Mouse (Mus musculus): ENCODE results near the gene Vps18. TPM values are rescaled to one million over a fixed set of nuclear protein-coding genes. Genes with fewer than 3 reads are reported as not detected.

Vps18 gene
- polyA plus RNA-seq, 1 experiment from 2014 or later, result 18.3 TPM

DNA sequence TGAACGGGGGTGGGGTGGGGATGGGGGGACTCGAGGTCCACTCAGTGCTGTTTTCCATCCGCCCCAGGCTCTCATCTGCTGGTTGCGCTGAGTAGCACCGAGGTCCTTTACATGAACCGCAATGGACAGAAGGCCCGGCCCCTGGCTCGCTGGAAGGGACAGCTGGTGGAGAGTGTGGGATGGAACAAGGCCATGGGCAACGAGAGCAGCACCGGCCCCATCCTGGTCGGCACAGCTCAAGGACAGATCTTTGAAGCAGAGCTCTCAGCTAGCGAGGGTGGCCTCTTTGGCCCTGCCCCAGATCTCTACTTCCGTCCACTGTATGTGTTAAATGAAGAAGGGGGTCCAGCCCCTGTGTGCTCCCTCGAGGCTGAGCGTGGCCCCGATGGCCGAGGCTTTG lies 4.3 kb downstream of the Vps18 start:
- Histone ChIP-seq H3K9ac (no peak overlapping the region), H3K36me3 (peaks cover 71% of the 10 kb centered on the region), H3K4me2 (no peak overlapping the region), H3K27me3 (no peaks in the 10 kb centered on the region), H3K27ac (no peak overlapping the region), H3K9me3 (no peaks in the 10 kb centered on the region), H3K4me1 (peaks cover 9% of the 10 kb centered on the region), H3K4me3 (no peak overlapping the region)
- no peak for ATAC-seq (ENCODE audit: borderline replicate concordance, extremely low read depth, low FRiP score, low TSS enrichment)
- WGBS, result 90% methylated on average over 17 of the region's 17 CpGs

DNA sequence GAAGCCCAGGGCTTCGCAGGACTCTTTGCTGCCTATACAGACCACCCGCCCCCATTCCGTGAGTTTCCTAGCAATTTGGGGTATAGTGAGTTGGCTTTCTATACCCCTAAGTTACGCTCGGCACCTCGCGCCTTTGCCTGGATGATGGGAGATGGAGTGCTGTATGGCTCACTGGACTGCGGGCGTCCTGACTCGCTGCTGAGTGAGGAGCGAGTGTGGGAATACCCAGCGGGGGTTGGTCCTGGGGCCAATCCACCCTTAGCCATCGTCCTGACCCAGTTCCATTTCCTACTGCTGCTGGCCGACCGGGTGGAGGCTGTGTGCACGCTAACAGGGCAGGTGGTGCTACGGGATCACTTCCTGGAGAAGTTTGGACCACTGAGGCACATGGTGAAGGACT lies 4.8 kb downstream of the Vps18 start:
- peaks cover 73% of the 10 kb centered on the region for H3K36me3 ChIP-seq
- no peak overlapping the region for H3K27ac ChIP-seq
- 92% methylated on average over 17 of the region's 17 CpGs for WGBS
- peaks cover 9% of the 10 kb centered on the region for H3K4me1 ChIP-seq
- no peak overlapping the region for H3K9ac ChIP-seq
- ATAC-seq (ENCODE audit: borderline replicate concordance, extremely low read depth, low FRiP score, low TSS enrichment), result no peak
- H3K27me3 ChIP-seq, result no peaks in the 10 kb centered on the region
- H3K9me3 ChIP-seq, result no peaks in the 10 kb centered on the region
- H3K4me2 ChIP-seq, result no peak overlapping the region
- H3K4me3 ChIP-seq, result no peak overlapping the region

DNA sequence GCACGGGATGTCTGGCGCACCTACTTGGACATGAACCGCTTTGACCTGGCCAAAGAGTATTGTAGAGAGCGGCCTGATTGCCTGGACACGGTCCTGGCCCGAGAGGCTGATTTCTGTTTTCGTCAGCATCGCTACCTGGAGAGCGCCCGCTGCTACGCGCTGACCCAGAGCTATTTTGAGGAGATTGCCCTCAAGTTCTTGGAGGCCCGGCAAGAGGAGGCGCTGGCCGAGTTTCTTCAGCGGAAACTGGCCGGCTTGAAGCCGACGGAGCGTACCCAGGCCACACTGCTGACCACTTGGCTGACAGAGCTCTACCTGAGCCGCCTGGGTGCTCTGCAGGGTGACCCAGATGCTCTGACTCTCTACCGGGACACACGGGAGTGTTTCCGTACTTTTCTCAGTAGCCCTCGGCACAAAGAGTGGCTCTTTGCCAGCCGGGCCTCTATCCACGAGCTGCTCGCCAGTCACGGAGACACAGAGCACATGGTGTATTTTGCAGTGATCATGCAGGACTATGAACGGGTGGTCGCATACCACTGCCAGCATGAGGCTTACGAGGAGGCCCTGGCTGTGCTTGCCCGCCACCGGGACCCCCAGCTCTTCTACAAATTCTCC lies 5.3 kb downstream of the Vps18 start:
- 92% methylated on average over 34 of the region's 34 CpGs for WGBS
- H3K27ac ChIP-seq, result no peak overlapping the region
- H3K9ac ChIP-seq, result no peak overlapping the region
- peaks cover 78% of the 10 kb centered on the region for H3K36me3 ChIP-seq
- H3K4me1 ChIP-seq, result peaks cover 10% of the 10 kb centered on the region
- no peaks in the 10 kb centered on the region for H3K9me3 ChIP-seq
- no peak overlapping the region for H3K4me2 ChIP-seq
- no peak overlapping the region for H3K4me3 ChIP-seq
- ATAC-seq (ENCODE audit: borderline replicate concordance, extremely low read depth, low FRiP score, low TSS enrichment), result no peak
- H3K27me3 ChIP-seq, result no peaks in the 10 kb centered on the region

DNA sequence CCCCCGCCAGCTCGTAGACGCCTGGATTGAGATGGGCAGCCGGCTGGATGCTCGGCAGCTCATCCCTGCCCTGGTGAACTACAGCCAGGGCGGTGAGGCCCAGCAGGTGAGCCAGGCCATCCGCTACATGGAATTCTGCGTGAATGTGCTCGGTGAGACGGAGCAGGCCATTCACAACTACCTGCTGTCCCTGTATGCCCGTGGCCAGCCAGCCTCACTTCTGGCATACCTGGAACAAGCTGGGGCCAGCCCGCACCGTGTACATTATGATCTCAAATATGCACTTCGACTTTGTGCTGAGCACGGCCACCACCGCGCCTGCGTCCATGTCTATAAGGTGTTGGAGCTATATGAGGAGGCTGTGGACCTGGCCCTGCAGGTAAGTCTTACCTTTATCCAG lies 5.9 kb downstream of the Vps18 start:
- Histone ChIP-seq H3K9ac (no peak overlapping the region), H3K36me3 (peaks cover 82% of the 10 kb centered on the region), H3K9me3 (no peaks in the 10 kb centered on the region), H3K27ac (no peak overlapping the region), H3K4me2 (no peak overlapping the region), H3K27me3 (no peaks in the 10 kb centered on the region), H3K4me1 (peaks cover 13% of the 10 kb centered on the region), H3K4me3 (no peak overlapping the region)
- WGBS, result 89% methylated on average over 18 of the region's 18 CpGs
- ATAC-seq (ENCODE audit: borderline replicate concordance, extremely low read depth, low FRiP score, low TSS enrichment), result no peak

DNA sequence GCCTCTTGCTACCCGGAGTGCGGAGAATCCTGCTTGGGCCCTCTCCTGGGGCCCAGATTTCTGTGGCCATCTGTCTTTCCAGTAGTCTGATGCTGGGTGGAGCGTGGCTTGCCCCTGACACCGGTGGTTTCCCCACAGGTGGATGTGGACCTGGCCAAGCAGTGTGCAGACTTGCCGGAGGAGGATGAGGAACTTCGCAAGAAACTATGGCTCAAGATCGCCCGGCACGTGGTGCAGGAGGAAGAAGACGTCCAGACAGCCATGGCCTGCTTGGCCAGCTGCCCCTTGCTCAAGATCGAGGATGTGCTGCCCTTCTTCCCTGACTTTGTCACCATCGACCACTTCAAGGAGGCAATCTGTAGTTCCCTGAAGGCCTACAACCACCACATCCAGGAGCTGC lies 8.2 kb downstream of the Vps18 start:
- no peak for ATAC-seq (ENCODE audit: borderline replicate concordance, extremely low read depth, low FRiP score, low TSS enrichment)
- Histone ChIP-seq H3K4me2 (no peak overlapping the region), H3K36me3 (peaks cover 64% of the 10 kb centered on the region), H3K27me3 (no peaks in the 10 kb centered on the region), H3K27ac (no peak overlapping the region), H3K9ac (no peak overlapping the region), H3K9me3 (no peaks in the 10 kb centered on the region), H3K4me1 (peaks cover 26% of the 10 kb centered on the region), H3K4me3 (no peak overlapping the region)
- WGBS, result 90% methylated on average over 12 of the region's 12 CpGs

DNA sequence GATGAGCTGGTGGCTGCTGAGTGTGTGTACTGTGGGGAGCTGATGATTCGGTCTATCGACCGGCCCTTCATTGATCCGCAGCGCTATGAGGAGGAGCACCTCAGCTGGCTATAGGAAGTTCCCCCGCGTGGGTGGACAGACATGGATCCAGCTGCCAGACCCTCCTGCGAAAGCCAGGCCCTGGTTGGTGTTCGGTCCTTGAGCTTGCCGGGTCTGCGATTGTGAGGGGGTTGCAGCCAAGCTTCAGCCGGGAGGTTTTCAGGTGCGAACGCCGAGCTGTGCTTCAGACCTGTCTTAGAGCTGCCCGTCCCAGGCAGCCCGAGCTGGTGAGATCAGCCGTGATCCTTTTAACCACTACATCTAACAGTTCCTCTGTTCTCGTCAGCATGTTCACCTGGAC lies 9.0 kb downstream of the Vps18 start:
- ATAC-seq (ENCODE audit: borderline replicate concordance, extremely low read depth, low FRiP score, low TSS enrichment), result no peak
- H3K9ac ChIP-seq, result no peak overlapping the region
- H3K27ac ChIP-seq, result no peak overlapping the region
- H3K4me1 ChIP-seq, result peaks cover 26% of the 10 kb centered on the region
- 96% methylated on average over 19 of the region's 19 CpGs for WGBS
- H3K4me2 ChIP-seq, result no peak overlapping the region
- peaks cover 58% of the 10 kb centered on the region for H3K36me3 ChIP-seq
- H3K27me3 ChIP-seq, result no peaks in the 10 kb centered on the region
- no peak overlapping the region for H3K4me3 ChIP-seq
- H3K9me3 ChIP-seq, result no peaks in the 10 kb centered on the region

DNA sequence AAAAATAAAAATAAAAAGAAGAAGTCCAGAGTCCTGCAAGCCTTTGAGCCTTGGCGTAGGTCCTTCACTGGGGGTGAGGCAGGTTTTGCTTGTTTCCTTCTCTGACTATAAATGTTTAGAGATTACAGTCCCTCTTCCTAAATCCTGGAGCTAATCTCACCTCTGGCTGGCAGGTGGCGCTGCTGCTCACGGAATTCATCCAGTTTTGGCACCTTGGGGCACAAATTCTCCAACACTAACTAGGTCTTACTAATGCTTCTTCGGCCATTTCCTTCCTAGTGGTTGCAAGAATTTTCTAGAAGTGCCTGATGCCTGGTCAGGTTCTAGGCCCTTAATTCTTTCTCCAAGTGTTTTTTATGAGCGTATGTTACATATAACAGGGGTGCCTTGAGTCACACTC lies 9.8 kb downstream of the Vps18 start:
- WGBS, result 36% methylated on average over 5 of the region's 5 CpGs
- H3K27me3 ChIP-seq, result no peaks in the 10 kb centered on the region
- H3K4me1 ChIP-seq, result peaks cover 26% of the 10 kb centered on the region
- peak overlapping the region; percentile 72; the same call in 1 of the 2 replicates for H3K27ac ChIP-seq
- peaks cover 50% of the 10 kb centered on the region for H3K36me3 ChIP-seq
- no peaks in the 10 kb centered on the region for H3K9me3 ChIP-seq
- no peak for ATAC-seq (ENCODE audit: borderline replicate concordance, extremely low read depth, low FRiP score, low TSS enrichment)
- H3K4me2 ChIP-seq, result no peak overlapping the region
- no peak overlapping the region for H3K4me3 ChIP-seq
- H3K9ac ChIP-seq, result no peak overlapping the region

DNA sequence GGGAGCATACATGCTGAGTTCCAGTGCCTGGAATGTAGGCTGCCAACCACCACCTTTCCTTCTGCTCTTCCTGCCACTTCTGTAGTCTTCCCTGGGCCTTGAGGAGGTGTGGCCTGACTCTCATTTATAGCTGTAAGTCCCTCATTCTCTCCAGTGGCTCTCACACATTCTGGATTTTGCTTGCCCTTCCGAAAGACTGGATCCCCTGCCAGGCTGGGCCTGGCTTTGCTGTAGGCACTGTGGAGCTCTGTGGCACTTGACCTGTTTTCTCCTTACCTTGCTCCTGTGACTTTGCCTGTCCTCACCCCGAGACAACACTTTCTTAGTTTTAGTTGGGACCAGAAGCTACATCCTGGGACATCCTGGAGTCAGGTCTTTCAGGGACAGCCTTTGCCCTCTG lies 10.3 kb downstream of the Vps18 start:
- Histone ChIP-seq H3K27ac (peak overlapping the region; percentile 72; the same call in 1 of the 2 replicates), H3K9ac (no peak overlapping the region), H3K27me3 (no peaks in the 10 kb centered on the region), H3K36me3 (peaks cover 45% of the 10 kb centered on the region), H3K4me2 (no peak overlapping the region), H3K9me3 (no peaks in the 10 kb centered on the region), H3K4me3 (no peak overlapping the region), H3K4me1 (peaks cover 26% of the 10 kb centered on the region)
- 95% methylated on average over 2 of the region's 2 CpGs for WGBS
- no peak for ATAC-seq (ENCODE audit: borderline replicate concordance, extremely low read depth, low FRiP score, low TSS enrichment)

DNA sequence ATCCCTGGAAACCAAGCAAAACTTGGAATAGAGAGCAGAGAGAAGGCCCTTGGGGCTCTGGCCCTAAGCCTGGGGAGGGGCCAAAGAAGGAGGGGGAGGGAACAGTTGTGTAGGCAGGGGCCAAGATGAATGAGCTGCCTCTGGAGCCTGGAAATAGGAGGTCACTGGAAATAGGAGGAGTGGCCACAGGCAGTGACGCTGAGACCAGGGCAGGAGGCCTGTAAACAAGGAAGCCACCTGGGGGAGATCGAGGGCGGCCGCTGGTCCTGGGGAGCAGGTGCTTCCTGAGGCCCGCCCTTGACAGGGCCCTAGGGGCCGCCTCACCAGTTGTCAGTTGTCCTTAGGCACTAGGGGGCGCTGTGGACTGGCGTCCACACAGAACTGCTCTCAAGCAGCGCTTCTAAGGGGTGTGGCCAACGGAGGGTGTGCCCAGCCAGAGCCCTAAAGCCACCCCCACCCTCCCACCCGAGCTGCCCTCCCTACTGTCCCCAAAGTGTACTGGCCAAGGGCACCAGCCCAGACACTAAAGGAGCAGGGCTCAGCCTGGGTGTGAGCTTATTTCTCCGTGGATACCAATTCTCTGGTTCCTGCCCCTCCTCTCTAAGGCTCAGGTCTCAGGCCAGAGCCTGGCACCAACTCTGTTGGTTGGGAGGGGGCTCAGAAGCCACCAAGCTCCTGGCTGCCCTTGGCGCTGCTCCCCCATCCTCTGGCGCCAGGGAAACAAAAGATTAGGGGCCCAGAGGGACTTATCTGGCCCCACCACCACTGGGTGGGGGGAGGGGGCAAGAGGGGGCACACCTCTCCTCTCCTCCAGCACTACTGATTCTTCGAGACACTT lies 11.7 kb downstream of the Vps18 start:
- Histone ChIP-seq H3K4me2 (peak overlapping the region; percentile 42), H3K4me1 (peaks cover 36% of the 10 kb centered on the region), H3K27ac (peak overlapping the region; percentile 72), H3K27me3 (no peaks in the 10 kb centered on the region), H3K9me3 (no peaks in the 10 kb centered on the region), H3K9ac (no peak overlapping the region), H3K36me3 (peaks cover 32% of the 10 kb centered on the region), H3K4me3 (peak overlapping the region; percentile 10)
- ATAC-seq (ENCODE audit: borderline replicate concordance, extremely low read depth, low FRiP score, low TSS enrichment), result peak; percentile 85
- 3% methylated on average over 15 of the region's 15 CpGs for WGBS

DNA sequence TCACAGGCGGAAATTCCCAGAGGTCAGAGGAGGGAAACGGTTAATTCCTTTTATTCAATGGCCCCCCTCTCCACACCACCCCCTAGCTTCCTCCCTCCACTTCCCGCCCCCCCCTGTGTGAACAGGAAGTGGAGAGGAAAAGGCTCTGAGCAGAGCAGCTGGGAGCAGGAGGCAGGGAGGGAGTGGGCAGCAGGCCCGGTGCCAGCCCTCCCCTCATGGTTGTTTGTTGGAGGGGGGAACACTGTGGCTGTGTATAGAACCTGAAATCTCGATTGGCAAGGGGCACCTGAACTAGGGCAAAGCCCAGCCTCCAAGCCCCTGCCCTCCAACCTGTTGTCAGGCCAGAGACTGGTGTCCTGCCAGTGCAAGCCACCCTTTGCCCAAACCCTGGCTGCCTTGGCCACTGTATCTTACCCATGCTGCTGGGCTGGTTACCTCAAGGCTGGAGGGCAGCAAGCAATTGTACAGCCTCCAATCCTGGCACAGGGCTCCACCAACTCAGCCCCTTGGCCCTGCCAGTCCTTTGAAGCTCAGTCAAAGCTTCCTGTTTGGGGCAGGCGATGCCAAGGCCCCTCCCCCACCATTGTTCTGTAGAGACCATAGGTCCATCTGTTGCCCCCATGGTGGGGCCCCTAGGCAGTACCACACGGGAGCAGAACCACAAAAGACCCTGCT lies 12.4 kb downstream of the Vps18 start:
- H3K27me3 ChIP-seq, result no peaks in the 10 kb centered on the region
- H3K4me2 ChIP-seq, result peak overlapping the region; percentile 42
- H3K9ac ChIP-seq, result no peak overlapping the region
- H3K27ac ChIP-seq, result peak overlapping the region; percentile 72
- H3K9me3 ChIP-seq, result no peaks in the 10 kb centered on the region
- no peak overlapping the region for H3K4me3 ChIP-seq
- peaks cover 27% of the 10 kb centered on the region for H3K36me3 ChIP-seq
- peak; percentile 7; the same call in 1 of the 2 replicates for ATAC-seq (ENCODE audit: borderline replicate concordance, extremely low read depth, low FRiP score, low TSS enrichment)
- 32% methylated on average over 7 of the region's 7 CpGs for WGBS
- peaks cover 41% of the 10 kb centered on the region for H3K4me1 ChIP-seq

DNA sequence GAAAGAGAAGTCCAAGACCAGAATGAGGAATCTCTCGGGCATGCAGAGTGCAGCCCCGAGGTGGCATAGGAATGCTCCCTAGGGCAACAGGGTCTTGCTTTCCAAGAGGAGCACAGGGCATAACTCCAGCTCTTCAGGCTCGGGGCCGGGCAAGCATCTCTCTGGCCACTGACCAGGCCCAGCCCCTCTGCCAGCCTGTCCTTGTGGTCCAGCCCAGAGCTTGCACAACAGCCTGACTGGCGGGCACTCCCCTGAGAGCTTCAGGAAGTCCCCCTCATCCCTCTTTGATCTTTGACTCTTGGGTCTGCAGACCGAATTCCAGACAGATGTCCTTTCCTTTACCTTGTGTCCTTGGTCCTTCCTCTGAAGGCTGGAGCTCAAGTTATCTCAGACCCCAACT lies 14.3 kb downstream of the Vps18 start:
- Histone ChIP-seq H3K9me3 (no peaks in the 10 kb centered on the region), H3K27ac (no peak overlapping the region), H3K4me3 (no peak overlapping the region), H3K36me3 (peaks cover 11% of the 10 kb centered on the region), H3K4me2 (no peak overlapping the region), H3K27me3 (no peaks in the 10 kb centered on the region), H3K4me1 (peaks cover 41% of the 10 kb centered on the region), H3K9ac (no peak overlapping the region)
- ATAC-seq (ENCODE audit: borderline replicate concordance, extremely low read depth, low FRiP score, low TSS enrichment), result no peak
- 67% methylated on average over 6 of the region's 6 CpGs for WGBS

DNA sequence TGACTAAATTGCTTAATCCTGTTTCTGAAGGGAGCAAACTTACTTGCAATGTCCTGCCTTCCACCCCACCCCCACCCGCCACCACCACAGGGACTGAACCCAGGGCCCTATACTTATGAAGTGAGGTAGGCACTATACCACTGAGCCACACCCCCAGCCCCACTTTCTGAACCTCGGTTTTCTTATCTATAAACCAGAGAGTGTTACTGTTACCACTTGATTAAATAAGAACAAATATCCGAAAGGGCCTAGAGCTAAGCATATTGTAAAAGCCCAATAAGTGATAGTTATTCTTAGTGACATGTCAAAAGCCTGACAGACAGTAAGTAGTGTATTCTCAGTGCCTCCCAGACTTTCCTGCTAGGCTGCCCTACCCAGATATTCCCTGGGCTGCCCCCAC lies 15.9 kb downstream of the Vps18 start:
- 39% methylated on average over 3 of the region's 3 CpGs for WGBS
- ATAC-seq (ENCODE audit: borderline replicate concordance, extremely low read depth, low FRiP score, low TSS enrichment), result no peak
- Histone ChIP-seq H3K4me1 (peaks cover 35% of the 10 kb centered on the region), H3K9me3 (no peaks in the 10 kb centered on the region), H3K27me3 (no peaks in the 10 kb centered on the region), H3K4me3 (no peak overlapping the region), H3K36me3 (no peaks in the 10 kb centered on the region), H3K4me2 (no peak overlapping the region), H3K9ac (no peak overlapping the region), H3K27ac (peak overlapping the region; percentile 37; the same call in 1 of the 2 replicates)
